Comparison of ENCODE assay signal across 12 mouse cellular contexts in the genomic region with DNA sequence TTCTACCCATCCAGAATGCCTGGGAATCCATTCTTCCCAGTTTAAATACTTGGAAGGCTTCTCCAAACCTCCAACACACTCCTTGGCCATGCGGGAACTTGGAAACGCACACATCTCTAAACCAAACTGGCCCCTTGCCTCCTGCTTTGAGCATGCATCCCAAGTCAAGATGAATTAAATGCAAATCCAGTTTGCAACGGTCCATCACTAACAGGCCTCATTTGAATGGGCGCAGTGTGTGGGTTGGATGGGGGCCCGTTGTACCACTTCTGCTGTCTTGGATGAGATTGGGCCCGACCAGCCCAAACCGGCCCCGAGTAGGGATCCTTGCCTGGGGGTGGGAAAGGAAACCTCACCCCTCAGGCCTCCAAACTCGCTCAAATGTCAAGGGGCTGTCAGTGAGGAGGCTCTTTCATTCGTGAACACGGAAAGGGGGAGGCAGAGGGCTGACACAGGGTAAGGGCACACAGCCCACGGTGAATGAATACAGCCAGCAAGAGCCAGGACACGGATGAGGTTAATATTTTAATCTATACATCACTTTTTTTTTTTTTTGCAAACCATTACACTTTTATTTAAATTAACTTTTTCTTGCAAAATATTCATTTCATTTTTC. TPM values are rescaled to one million over a fixed set of nuclear protein-coding genes. Genes with fewer than 3 reads are reported as not detected.
DNase-seq lines count a peak whose midpoint lies in the region; ATAC-seq and TF ChIP-seq lines count a peak whose summit lies in the region.
"Had no signal": no experiment of that assay in that cellular context is flagged by ENCODE, and none has a peak within 500 bp of the region (broad histone marks: within the 10 kb centered on the region; RNA-seq: fewer than 3 reads in every experiment).

No protein-coding gene starts in this region.

- WGBS in lung, embryonic 14.5 days: 66% methylated on average over 13 of the region's 13 CpGs
- 35% methylated on average over 13 of the region's 13 CpGs for WGBS in embryonic facial prominence, embryonic 15.5 days
- 26% methylated on average over 13 of the region's 13 CpGs for WGBS in hindbrain, embryonic 14.5 days
- 33% methylated on average over 13 of the region's 13 CpGs for WGBS in neural tube, embryonic 13.5 days
- 77% methylated on average over 13 of the region's 13 CpGs for WGBS in kidney, embryonic 14.5 days

- no peaks in the 10 kb centered on the region for H3K4me1 ChIP-seq in lung, embryonic 14.5 days (ENCODE audit: insufficient read depth)
- H3K4me1 ChIP-seq in embryonic facial prominence, embryonic 15.5 days: peaks cover 20% of the 10 kb centered on the region
- peaks cover 5% of the 10 kb centered on the region; the same call in 1 of the 2 replicates for H3K4me1 ChIP-seq in hindbrain, embryonic 14.5 days (replicated peaks; ENCODE audit: control insufficient read depth, insufficient read depth, low read length)
- H3K4me1 ChIP-seq in neural tube, embryonic 13.5 days (replicated peaks): peaks cover 13% of the 10 kb centered on the region; the same call in 1 of the 2 replicates
- H3K4me1 ChIP-seq in kidney, embryonic 14.5 days (ENCODE audit: control insufficient read depth, insufficient read depth, low read length): no peaks in the 10 kb centered on the region

- no peaks in the 10 kb centered on the region for H3K27me3 ChIP-seq in lung, embryonic 14.5 days (ENCODE audit: insufficient read depth, low read length)
- no peaks in the 10 kb centered on the region for H3K27me3 ChIP-seq in embryonic facial prominence, embryonic 15.5 days
- H3K27me3 ChIP-seq in hindbrain, embryonic 14.5 days (ENCODE audit: control insufficient read depth, insufficient read depth, low read length): no peaks in the 10 kb centered on the region
- H3K27me3 ChIP-seq in neural tube, embryonic 13.5 days: no peaks in the 10 kb centered on the region
- H3K27me3 ChIP-seq in kidney, embryonic 14.5 days (ENCODE audit: control insufficient read depth, insufficient read depth, low read length): no peaks in the 10 kb centered on the region
- H3K27me3 ChIP-seq: liver, embryonic 13.5 days had no signal

- no peak overlapping the region for H3K27ac ChIP-seq in lung, embryonic 14.5 days (ENCODE audit: low read depth)
- H3K27ac ChIP-seq in embryonic facial prominence, embryonic 15.5 days (replicated peaks): peak overlapping the region; percentile 39; the same call in 1 of the 2 replicates
- H3K27ac ChIP-seq in hindbrain, embryonic 14.5 days: no peak overlapping the region
- no peak overlapping the region for H3K27ac ChIP-seq in neural tube, embryonic 13.5 days (replicated peaks)
- no peak overlapping the region for H3K27ac ChIP-seq in kidney, embryonic 14.5 days (ENCODE audit: low read depth, low read length)
- H3K27ac ChIP-seq: liver, embryonic 13.5 days had no signal

- H3K9ac ChIP-seq in lung, embryonic 14.5 days: no peak overlapping the region
- no peak overlapping the region for H3K9ac ChIP-seq in embryonic facial prominence, embryonic 15.5 days
- H3K9ac ChIP-seq in hindbrain, embryonic 14.5 days: no peak overlapping the region
- H3K9ac ChIP-seq in neural tube, embryonic 13.5 days: no peak overlapping the region
- H3K9ac ChIP-seq in kidney, embryonic 14.5 days (ENCODE audit: low read depth, low read length): no peak overlapping the region
- H3K9ac ChIP-seq: liver, embryonic 13.5 days had no signal

- ATAC-seq in lung, embryonic 14.5 days (ENCODE audit: insufficient read depth): 0 out of 2 replicates have a peak, but pooled peaks have one; percentile 20
- peak; percentile 70; the same call in 1 of the 2 replicates for ATAC-seq in embryonic facial prominence, embryonic 15.5 days (ENCODE audit: insufficient number of reproducible peaks, low FRiP score, low TSS enrichment, low read depth)
- ATAC-seq in hindbrain, embryonic 14.5 days (ENCODE audit: low FRiP score): peak; percentile 82; the same call in 1 of the 2 replicates
- ATAC-seq in neural tube, embryonic 13.5 days (ENCODE audit: low read depth): peak; percentile 65
- ATAC-seq in kidney, embryonic 14.5 days (ENCODE audit: low FRiP score, low TSS enrichment): no peak

- 0 out of 2 replicates have a peak, but pooled peaks cover 4% of the 10 kb centered on the region for H3K36me3 ChIP-seq in lung, embryonic 14.5 days (ENCODE audit: insufficient read depth)
- no peaks in the 10 kb centered on the region for H3K36me3 ChIP-seq in embryonic facial prominence, embryonic 15.5 days
- H3K36me3 ChIP-seq in hindbrain, embryonic 14.5 days (replicated peaks; ENCODE audit: control insufficient read depth, insufficient read depth): no peaks in the 10 kb centered on the region
- no peaks in the 10 kb centered on the region for H3K36me3 ChIP-seq in neural tube, embryonic 13.5 days
- no peaks in the 10 kb centered on the region for H3K36me3 ChIP-seq in kidney, embryonic 14.5 days (ENCODE audit: control insufficient read depth, insufficient read depth, low read length)
- H3K36me3 ChIP-seq: liver, embryonic 13.5 days had no signal

- DNase-seq in lung, embryonic 14.5 days: peak; percentile 12
- DNase-seq in lung, postnatal 25 days (ENCODE audit: low spot score): no peak
- DNase-seq in hindbrain, embryonic 14.5 days (ENCODE audit: low spot score): peak; percentile 36
- DNase-seq in liver: no peak
- DNase-seq: adrenal gland, adult 8-10 months; cerebellum, adult 8-10 months; heart, adult 18-20 months; liver, embryonic 13.5 days had no signal

- TF ChIP-seq CTCF in lung, embryonic 14.5 days (IDR thresholded peaks at IDR 0.05; ENCODE audit: low read depth): no peak

- no peak overlapping the region for H3K4me2 ChIP-seq in lung, embryonic 14.5 days
- H3K4me2 ChIP-seq in embryonic facial prominence, embryonic 15.5 days (replicated peaks): no peak overlapping the region
- H3K4me2 ChIP-seq in hindbrain, embryonic 14.5 days (replicated peaks): no peak overlapping the region
- no peak overlapping the region for H3K4me2 ChIP-seq in neural tube, embryonic 13.5 days
- no peak overlapping the region for H3K4me2 ChIP-seq in kidney, embryonic 14.5 days (replicated peaks; ENCODE audit: low read depth, low read length)
- H3K4me2 ChIP-seq: liver, embryonic 13.5 days had no signal

- H3K9me3 ChIP-seq in lung, embryonic 14.5 days (ENCODE audit: low read depth, low read length): no peaks in the 10 kb centered on the region
- H3K9me3 ChIP-seq in embryonic facial prominence, embryonic 15.5 days (replicated peaks): no peaks in the 10 kb centered on the region
- no peaks in the 10 kb centered on the region for H3K9me3 ChIP-seq in hindbrain, embryonic 14.5 days (ENCODE audit: control insufficient read depth, low read length)
- no peaks in the 10 kb centered on the region for H3K9me3 ChIP-seq in neural tube, embryonic 13.5 days
- H3K9me3 ChIP-seq in kidney, embryonic 14.5 days (ENCODE audit: control insufficient read depth, low read length): peaks cover 4% of the 10 kb centered on the region
- H3K9me3 ChIP-seq: liver, embryonic 13.5 days had no signal

- no peak overlapping the region for H3K4me3 ChIP-seq in lung, embryonic 14.5 days (ENCODE audit: low read depth, low read length)
- H3K4me3 ChIP-seq in embryonic facial prominence, embryonic 15.5 days (replicated peaks): no peak overlapping the region
- H3K4me3 ChIP-seq in hindbrain, embryonic 14.5 days (replicated peaks; ENCODE audit: low read length): no peak overlapping the region
- no peak overlapping the region for H3K4me3 ChIP-seq in neural tube, embryonic 13.5 days
- no peak overlapping the region for H3K4me3 ChIP-seq in kidney, embryonic 14.5 days (ENCODE audit: low read length)
- H3K4me3 ChIP-seq: erythroblast, embryonic 14.5 days; liver, embryonic 13.5 days had no signal

RNA-seq across cellular contexts. Expression of gene Gm4353, which starts 38.7 kb away (rescaled TPM):
- 1.1 and 1.5 TPM in 2 replicates for polyA plus RNA-seq in lung, embryonic 14.5 days (2014; fragmentation: Nextera tagmentation; extraction: Ambion mirVana)
- polyA plus RNA-seq in embryonic facial prominence, embryonic 15.5 days (2015; fragmentation: Nextera tagmentation; extraction: Ambion mirVana): 0.71 and 1.7 TPM in 2 replicates
- 0.40 and 1.3 TPM in 2 replicates for polyA plus RNA-seq in hindbrain, embryonic 14.5 days (2014; fragmentation: Nextera tagmentation; extraction: Ambion mirVana)
- polyA plus RNA-seq in neural tube, embryonic 13.5 days (2015; fragmentation: Nextera tagmentation; extraction: Ambion mirVana): 1.5 TPM in 2 replicates
- polyA plus RNA-seq in kidney, embryonic 14.5 days (2014; fragmentation: Nextera tagmentation; extraction: Ambion mirVana): 0.50 and 1.3 TPM in 2 replicates

Comparison
In these comparisons a context has a peak if more than half of its experiments do, and no peak if none do; other contexts are left out.
1. DNase-seq: peak in lung, embryonic 14.5 days (single experiment) and hindbrain, embryonic 14.5 days (single experiment); none in lung, postnatal 25 days (single experiment) and liver (single experiment).